Mouse (Mus musculus) cerebellum, adult 9-11 months (tissue): ENCODE measurements around the gene Nell2.

Source experiments
- DNase-seq: peaks from one replicate; pipeline ENCODE4 v3.0.0; 2022

The Nell2 gene

DNA sequence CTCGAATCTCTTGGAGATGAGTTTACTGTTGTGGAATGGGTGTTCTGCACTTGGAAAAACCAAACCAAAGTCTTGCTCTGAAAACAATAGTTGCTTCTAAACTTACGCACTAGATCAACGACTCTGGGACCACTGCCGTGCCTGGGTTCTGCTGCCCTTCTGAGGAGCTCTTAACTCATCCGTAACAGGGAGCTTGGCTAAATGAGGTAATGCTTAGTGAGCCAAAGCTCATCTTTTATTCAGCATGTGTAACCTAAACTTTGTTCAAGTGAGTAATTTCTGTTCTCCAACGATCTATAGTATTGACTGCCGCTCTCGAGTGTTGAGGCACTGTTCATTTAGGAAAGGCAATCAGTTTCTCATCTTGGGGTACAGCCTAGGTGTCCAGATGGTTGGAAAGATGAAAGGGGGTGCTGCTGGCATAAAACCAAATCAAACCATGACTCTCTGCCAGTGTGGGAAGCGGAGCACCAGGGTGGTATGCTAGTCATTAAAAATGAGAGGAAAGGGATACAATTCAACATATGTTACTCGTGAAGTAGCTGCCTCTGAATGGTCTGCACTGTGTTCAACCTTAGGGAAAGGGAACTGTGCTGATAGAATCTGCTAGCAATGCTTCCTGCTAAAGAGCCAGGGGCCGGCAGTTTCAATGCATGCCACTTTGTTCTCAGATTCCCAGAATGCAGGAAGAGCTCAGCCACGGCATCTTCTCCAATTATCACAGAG lies 311.6 kb downstream of the Nell2 start:
- DNase-seq, result peak; percentile 73

DNA sequence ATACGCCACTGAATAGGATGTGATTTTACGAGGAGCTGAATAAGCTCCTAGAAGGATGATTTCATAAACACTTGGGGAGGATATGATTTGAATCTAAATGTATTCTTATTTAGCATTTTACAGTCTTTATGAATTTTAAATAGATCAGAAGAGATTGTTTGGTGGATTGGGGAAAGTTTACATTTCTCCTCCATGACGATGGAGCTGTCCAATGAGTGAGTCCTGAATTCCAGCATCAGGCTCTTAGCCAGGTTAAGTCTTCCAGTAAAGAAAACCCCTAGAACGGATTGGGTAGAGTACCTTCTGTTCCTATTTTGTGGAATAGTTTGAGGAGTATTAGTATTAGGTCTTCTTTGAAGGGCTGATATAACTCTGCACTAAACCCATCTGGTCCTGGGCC lies 317.8 kb downstream of the Nell2 start:
- DNase-seq, result no peak

DNA sequence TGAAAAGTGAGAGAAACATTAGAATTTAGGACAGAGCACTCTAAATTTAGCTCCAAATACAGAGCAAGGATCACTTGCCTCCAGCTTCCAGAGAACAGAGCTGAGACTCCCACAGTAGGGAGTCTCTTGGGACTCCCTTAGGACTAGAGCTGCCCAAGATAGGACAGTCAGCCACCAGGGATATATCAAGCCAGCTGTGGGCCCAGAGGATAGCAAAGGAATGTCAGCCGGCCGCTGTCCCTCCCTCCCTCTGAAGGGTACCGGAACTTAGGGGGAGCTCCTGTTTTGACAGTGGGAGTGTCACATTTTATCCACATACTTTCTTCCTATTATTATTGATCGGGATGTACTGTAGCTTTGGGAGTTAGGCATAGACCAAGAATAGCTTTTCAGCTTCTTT lies 319.2 kb downstream of the Nell2 start:
- no peak for DNase-seq

DNA sequence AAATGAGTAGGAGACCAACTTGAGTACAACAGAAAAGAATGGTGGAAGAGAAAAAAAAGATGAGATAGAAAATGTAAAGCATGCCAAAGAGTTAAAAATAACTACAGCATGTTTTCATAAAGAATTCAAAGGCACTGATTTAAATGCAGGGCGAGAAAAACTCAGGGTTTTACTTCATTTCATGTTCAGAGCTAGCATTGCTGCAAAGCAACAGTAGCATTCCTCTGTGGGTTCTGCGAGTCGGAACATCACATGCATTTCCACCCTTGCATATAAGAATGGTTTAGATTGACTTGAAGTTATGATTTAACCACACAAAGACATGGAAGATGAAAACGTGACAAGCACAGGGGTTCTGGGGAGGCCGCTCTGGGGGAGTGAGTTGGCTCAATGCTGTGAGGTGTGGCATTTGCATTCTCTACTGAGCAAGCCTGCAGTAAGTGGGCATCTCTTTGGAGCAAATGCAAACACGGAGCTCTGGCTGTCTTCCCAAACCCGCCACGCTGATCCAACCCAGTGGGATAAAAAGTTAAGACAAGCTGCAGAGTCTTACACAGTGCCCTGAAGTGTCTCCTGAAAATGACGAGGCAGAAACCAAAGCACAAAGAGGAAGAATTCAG lies 334.6 kb downstream of the Nell2 start:
- DNase-seq, result no peak

DNA sequence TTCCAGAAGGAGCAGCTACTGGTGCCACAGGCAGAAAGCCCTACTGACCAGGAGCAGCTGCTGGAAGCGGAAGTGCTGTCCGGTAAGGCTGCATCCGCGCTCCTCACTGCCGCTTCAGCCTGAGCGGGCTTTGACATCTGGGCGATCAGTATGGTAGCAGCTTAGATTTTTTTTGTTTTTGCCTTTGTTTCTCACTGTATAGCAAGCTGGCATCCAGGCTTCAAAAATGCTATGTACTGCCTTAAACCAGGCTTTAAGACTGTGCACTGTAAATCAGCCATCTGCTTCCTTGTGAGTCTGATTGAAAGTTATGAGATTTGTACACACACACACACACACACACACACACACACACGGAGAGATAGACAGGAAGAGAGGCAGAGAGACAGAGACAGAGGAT lies 335.4 kb downstream of the Nell2 start:
- no peak for DNase-seq

DNA sequence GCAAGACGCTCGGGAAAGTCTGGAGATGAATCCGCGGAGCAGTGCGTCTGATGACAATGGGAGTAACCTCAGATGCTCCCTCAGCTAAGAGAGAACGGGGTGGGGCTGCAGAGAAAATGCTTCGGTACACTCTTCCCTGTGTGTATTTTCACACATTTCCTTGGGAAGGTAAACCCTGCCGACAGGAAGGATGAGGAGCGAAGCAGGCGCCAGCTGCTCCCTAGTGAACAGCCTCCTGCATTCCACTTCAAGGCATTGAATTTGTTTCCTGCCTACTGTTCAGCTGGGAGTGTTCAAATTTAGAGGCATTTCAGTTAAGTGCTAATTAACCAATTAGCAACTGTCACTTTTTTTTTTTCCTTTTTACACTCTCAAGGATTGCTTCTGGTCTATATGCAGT lies 342.1 kb downstream of the Nell2 start:
- peak; percentile 16 for DNase-seq

DNA sequence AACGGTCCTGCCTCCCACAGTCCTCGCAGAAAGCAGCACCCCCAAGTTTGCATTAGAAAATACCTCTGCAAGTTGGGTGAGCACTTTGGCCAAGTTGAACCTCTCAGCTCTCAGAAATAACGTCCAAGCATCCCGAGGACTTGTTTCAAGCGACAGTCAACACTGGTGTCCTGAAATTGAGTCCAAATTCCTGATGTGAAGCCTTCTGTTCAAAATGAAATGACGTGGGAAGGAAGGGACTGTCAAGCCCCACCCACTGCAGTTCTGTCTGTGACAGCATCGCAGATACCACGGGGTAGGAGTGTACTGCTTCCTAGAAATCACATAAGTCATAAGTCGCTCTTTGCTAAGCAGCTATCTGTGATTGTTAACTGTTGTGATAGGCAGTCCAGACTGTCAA lies 342.9 kb downstream of the Nell2 start:
- DNase-seq, result no peak

DNA sequence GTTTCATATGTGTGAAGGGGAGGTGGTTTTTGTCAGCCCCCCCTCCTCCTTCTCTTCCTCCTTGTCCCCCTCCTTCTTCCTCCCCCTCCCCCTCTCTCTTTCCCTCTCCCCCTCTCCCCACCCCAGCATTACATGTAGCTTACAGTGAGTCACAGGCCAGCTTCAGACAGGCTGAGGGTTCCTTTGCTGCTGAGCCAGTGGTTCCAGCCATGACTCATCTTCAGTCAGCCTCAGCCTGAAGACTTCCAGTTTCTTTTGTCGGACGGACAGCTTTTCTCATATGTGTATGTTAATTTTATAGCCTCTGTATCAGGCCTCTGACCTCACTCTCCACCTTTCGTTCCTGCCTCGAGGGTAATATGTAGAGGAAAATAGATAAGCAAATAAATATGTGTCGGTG lies 344.9 kb downstream of the Nell2 start:
- no peak for DNase-seq

DNA sequence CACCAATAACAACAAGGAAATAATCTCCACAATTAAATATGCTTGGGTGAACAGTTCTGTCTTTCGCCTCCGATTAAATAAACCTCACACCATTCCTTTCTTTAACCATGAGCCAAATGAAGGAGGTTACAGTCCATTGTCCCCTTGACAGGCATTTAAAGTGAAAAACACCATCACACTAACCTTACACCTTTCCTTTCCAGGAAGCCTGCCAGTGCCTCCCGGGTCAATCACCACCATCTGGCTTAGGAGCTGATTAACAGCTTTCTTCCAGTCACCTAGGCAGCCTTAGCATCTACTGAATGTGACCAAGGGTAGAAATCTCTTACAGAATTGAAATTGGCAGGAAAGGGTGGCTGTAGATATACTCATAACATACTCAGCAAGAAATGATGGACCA lies 371.5 kb downstream of the Nell2 start:
- DNase-seq, result peak; percentile 52

DNA sequence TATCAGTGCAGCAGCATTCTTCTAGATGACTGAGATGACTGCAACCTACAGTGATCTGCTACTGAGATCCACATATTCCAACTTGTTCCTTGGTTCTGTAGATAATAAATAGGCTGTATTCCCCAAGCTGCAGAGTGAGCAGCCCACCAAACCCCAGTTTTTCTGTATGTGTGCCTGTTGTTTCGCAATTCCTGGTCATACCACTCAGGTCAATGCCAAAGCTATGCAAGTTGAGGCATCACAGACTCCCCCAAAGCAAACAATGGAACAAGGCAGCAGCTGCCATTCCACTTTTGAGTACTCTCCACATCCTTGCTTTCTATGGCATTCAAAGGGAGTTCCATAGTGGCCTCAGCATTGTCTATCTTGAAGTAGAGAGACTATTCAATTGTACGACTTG lies 383.2 kb downstream of the Nell2 start:
- DNase-seq, result no peak

DNA sequence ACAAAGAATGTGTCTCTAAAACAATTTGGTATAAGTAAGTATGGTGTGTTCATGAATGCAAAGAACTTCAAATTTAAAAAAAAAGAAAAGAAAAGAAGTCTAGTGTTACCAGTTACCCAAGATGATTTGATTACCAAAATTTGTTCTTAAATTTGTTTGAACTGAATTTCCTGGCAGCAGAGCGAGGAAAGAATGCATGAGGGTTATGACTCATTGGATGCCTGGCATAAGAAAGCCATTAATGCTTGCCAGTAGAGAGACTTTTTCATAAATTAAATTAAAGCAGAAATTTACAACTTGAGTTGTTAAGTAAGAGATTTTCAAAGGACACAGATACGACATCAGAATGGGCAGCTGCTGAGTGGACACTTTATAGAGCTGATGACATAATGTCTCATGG lies 384.2 kb downstream of the Nell2 start:
- no peak for DNase-seq

DNA sequence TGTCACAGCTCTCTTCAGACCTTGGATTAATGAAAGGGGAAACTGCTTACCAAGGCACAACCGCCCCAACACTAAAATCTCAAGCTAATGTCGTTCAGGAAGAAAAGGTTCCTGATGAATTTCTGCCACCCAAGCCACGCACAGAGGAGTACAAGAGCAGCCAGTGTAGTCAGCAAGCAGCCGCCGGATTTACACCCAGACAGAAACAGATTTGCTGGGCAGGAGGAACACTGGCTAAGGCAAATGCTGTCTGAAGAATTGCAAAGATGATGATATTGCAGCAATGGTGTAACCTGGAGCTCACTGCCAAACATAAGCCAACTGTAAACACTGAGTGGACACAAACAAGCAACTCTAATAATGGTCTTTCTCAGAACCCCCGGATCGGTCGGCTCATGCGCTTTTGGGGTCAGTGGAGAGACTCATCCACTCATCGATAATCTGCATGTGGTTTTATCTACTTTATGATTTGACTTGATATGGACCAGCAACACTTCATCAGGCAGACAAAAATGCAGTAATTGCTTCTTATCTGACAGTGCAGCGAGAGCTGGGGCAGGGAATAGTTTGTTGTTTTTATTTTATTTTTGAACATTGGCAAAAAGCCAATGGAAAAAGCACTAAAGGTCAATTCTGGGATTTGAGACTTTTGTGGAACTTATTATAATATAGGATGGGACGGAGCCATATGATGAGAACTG lies 389.5 kb downstream of the Nell2 start:
- DNase-seq, result no peak

DNA sequence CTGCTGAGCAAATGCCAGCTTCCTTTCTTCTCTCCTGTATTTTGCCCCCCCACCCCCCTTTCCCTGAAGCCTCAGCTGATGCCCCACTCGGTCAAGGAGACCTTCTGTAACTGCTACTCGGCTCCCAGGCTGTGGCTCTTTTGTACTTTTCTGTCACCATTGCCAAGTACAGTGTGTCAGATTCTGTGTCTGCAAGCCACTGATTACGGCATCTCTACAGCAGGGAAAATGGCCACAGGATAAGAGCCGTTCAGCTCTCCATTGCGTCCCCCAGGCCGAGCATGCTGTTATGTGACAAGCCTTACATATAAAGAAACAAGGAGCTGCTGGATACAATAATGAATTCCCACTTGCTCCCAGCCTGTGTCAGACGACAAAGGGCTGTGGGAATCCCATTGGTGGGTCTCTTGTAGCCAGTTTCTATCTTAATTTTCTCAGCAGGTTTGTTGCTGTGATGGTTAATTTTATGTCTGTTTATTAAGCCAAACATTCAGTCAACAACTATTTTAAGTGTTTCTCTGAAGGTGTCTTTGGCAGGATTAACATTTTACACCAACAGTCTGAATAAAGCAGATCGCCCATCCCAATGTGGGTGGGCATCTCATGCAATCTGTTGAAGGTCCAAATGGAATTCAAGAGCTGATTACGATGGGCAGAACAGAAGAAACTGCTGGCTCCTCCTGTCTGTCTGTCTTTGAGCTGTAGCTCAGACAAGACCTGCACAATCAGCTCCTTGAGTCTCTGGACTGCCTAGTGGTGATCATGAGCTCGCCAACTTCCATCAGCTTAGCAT lies 391.1 kb downstream of the Nell2 start:
- no peak for DNase-seq

DNA sequence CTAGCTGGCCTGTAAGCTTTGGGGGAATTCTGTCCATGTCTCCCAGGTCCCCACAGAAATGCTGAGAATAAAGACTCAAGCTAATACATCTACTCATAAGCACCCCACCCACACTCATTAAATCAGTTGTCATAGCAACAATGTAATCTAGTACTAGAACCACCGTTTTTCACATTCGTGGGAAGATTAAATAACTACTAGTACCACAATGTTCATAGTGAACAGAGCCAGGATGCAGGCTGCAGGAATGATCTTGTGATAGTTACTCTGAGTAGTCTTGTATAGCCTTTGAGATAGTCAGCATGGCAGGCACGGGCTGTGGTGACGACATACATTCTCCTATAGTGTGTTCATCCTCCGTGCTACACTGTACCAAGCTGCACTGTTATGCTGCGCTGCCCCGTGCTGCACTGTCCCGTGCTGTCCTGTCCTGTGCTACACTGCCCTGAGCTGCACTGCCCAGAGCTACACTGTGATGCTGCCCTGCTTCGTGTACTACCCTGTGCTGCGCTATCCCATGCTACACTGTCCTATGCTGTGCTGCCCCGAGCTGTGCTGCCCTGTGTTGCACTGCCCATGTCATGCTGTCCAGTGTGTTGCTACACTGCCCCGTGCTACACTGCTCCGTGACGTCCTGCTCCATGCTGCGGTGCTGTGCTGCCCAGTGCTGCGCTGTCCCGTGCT lies 392.3 kb downstream of the Nell2 start:
- no peak for DNase-seq

DNA sequence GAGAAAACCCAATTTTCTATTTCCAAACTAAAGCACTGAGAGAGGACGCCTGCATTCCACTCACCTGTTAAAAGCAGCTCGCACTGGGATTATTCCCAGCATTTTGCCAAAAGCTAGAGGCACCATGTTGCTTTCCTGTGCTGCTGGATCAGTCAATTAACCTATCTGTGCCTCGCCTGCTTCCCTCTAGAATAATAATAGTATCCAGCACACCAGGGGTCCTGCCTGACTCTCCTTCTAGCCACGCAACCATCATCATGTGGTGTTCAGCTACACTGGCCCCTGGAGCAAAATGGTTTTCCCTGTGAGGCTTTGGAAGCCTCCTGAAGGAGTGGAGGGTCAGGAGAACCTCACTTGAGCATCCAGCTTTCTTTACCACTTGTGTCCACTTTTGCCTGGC lies 397.0 kb downstream of the Nell2 start:
- DNase-seq, result no peak

DNA sequence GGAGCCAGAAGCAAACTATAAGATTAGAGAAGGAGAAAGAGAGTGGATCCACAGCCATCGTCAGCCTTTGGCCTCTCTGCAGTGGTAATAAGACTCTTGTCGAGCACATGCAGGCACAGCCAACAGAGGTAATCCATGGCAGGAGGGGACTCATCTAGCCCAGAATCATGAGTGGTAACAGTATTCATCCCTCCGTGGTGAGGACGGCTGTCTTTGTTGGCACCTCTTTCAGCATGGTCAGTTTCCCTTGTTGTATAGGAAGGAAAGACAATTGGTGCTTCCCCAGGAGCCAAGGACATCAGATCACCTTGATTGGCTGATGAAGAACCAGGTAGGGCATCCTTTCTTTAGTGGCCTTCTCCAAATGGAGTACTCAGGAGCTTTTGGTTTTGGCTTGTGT lies 419.7 kb downstream of the Nell2 start:
- no peak for DNase-seq

DNA sequence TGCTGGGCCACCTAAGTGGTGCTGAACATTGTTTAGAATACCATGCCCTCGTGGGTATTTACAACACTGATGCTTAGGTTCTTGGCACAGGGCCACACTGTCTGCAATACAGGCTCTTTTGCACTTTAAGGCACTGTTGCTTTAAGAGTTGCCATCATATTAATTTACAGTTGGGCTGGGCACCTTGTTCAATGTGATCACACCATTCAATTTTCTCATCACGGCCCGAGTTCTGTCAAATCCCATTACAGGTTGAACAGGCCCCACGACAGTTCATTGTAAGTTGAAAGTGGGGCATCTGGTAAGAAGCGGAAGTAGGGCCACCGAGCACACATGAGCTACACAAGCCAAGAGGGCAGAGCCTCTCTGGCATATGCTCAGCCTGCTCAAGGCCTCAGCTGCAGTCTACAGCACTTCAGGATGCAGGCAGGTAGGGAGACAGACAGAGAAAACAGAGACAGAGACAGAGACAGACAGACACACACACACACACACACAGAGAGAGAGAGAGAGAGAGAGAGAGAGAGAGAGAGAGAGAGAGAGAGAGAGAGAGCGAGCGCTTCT lies 421.0 kb downstream of the Nell2 start:
- DNase-seq, result no peak

DNA sequence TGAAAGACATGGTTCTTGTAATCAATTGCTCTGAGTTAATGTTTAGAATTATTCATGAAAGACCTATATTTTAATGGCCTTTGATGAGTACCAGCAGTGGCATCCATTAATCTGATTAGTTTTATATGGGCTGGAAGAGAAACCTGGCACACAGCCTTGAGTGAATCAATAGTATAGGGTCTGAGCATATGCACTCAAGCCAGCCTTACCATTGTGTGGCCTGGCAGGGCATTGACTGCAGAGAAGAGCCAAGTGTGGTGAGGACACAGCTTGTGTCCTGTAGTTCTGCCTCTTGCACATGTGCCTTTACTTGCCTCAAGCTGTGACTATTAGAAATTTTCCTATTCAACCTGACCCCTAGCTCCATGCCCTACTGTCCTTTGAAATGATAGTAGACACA lies 426.8 kb downstream of the Nell2 start:
- DNase-seq, result no peak

DNA sequence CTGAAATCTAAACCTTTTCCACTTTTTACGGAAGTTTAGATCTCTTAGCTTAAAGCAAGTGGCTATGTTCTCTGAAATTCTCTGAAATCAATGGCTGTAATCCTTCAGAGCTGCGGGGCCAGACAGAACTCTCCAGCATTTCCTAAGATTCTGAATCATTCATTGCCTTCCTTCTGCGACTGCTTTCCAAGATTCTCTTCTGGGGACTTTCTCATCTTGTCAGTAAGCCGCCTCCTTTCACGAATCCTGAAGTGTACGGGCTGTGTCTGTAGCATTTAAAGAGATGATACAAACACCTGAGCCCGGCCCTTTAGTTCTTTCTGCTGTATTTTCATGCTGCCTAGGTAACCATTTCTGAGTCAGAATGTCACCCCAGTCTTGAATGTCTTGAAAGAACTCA lies 428.2 kb downstream of the Nell2 start:
- DNase-seq, result no peak

DNA sequence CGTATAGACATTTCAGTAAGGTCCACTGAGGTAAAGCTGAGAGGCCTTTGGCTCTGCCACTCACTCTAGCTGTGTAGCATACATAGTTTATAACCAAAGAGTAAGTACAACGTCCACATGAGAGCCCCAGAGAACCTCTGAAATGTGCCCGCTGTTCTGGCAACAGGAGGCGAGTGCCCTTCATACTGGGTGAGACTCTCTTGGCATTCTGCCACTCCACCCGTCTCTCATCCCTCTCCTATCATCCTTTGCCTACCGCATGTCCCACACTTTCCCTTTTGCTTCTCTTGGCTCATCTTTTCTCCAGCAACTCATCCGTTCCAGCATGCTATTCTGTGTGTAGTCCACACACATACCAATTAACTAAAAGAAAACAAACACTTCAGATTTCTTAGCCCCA lies 442.4 kb downstream of the Nell2 start:
- DNase-seq, result peak; percentile 57

DNA sequence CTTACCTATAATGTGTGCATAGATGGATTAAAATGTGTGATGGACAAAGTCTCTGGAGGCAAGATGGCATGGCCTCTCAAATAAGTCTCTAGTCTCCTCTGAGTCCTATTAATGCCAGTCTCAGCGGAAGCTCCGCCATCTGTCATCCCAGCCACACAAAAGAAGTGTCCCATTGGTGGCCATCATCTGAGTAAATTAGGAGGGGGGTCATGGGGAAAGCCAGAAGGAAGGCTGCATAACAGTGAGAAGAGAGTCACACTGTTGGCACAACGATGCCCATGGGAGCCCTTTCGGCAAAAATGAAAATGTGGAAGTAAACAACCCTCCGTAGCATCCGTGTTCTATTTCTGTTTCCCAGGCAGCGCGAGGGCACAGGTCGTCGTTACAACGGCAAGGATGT lies 446.7 kb downstream of the Nell2 start:
- no peak for DNase-seq

DNA sequence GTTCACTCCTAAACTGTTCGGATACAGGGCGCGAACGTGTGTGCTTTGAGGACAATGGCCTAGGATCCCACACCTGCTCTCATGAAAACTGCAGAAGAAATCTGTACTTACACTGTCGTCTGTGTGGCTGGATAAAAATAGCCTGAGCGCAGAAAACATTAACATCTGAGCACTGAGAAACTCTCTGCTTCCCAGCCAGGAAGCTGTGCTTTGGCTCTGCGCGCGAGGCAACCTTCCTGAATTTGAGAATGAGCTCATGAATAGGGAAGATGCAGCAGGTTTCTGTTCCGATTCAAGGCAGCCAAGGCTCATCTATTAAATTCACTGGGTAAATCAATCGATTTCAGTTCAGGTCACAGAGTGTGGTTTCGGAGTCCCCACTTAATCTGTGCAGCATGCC lies 453.0 kb downstream of the Nell2 start:
- DNase-seq, result no peak

DNA sequence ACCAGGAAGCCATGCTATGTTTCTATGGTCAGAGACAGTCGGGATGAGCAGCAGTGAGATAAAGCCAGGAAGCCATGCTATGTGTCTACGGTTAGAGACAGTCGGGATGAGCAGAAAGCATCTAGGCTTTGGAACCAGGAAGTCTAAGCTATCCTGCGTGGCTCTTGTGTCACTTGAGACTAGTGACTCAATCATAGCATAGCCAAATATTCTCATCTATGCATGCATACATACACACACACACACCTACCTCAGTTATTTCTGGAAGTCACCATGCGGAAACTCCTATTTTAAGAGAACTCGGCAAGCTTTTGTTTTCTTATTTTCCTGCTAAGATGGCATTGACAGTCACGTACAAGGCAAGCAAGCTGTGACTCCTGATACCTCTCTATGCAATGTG lies 457.5 kb downstream of the Nell2 start:
- no peak for DNase-seq
